Mouse (Mus musculus) kidney, adult 2 months (tissue): ENCODE measurements at regions not wholly inside any gene's neighbourhood (a gene's known extent, or its start where the extent isn't known, plus 50 kb on each side); places are given as distances from the start of the nearest gene placed in this dataset.

Source experiments
- CTCF ChIP-seq: fragments of 200-500 bp; conservative IDR thresholded peaks from 2 replicates; pipeline ENCODE4 v1.5.1; 2011; ENCODE audit warnings: low read depth, mild to moderate bottlenecking, control low read depth, low read length, moderate library complexity, mixed read lengths; ENCODE audit not compliant: insufficient read depth, insufficient read length
- POLR2A ChIP-seq: fragments of 200-500 bp; IDR thresholded peaks from one replicate; pipeline ENCODE4 v1.6.1; 2011; ENCODE audit warnings: low read depth, low read length, control low read depth

GRCm38 (mm10) chr14:24833211-24833610 is 346.3 kb downstream of the Rps24 start:
- TF ChIP-seq POLR2A: no peak
- TF ChIP-seq CTCF: no peak
